Mouse (Mus musculus): ENCODE measurements at regions not wholly inside any gene's neighbourhood (a gene's known extent, or its start where the extent isn't known, plus 50 kb on each side); places are given as distances from the start of the nearest gene placed in this dataset.

- H3K9me3 ChIP-seq (ENCODE audit: control insufficient read depth, low read length), result no peaks in the 10 kb centered on the region
- no peak overlapping the region for H3K27ac ChIP-seq (ENCODE audit: low read length)
- H3K4me3 ChIP-seq (ENCODE audit: low read length), result no peak overlapping the region
- no peak overlapping the region for H3K9ac ChIP-seq (ENCODE audit: low read length)
- H3K36me3 ChIP-seq (ENCODE audit: control insufficient read depth, insufficient read depth, low read length), result no peaks in the 10 kb centered on the region
- H3K4me2 ChIP-seq (ENCODE audit: low read depth, low read length), result no peak overlapping the region
- 98% methylated on average over 5 of the region's 5 CpGs for WGBS
- H3K27me3 ChIP-seq (ENCODE audit: control insufficient read depth, insufficient read depth, low read depth, low read length), result no peaks in the 10 kb centered on the region; the same call in 1 of the 2 replicates
- no peak for ATAC-seq (ENCODE audit: low read depth)
- peaks cover 2% of the 10 kb centered on the region; the same call in 1 of the 2 replicates for H3K4me1 ChIP-seq (replicated peaks; ENCODE audit: control insufficient read depth, insufficient read depth, low read length)
Measured at GRCm38 (mm10) chr13:59976425-59976824, 153.5 kb upstream of the Tut7 start.

- Histone ChIP-seq H3K36me3 (ENCODE audit: control insufficient read depth, insufficient read depth, low read length) (no peaks in the 10 kb centered on the region), H3K27ac (ENCODE audit: low read length) (no peak overlapping the region), H3K9ac (ENCODE audit: low read length) (no peak overlapping the region), H3K27me3 (ENCODE audit: control insufficient read depth, insufficient read depth, low read depth, low read length) (no peaks in the 10 kb centered on the region; the same call in 1 of the 2 replicates), H3K4me2 (ENCODE audit: low read depth, low read length) (peak overlapping the region; percentile 47; the same call in 1 of the 2 replicates), H3K4me3 (ENCODE audit: low read length) (no peak overlapping the region), H3K9me3 (ENCODE audit: control insufficient read depth, low read length) (no peaks in the 10 kb centered on the region), H3K4me1 (replicated peaks; ENCODE audit: control insufficient read depth, insufficient read depth, low read length) (peaks cover 5% of the 10 kb centered on the region; the same call in 1 of the 2 replicates)
- ATAC-seq (ENCODE audit: low read depth), result no peak
- WGBS, result 58% methylated on average over 9 of the region's 9 CpGs
Measured at GRCm38 (mm10) chr13:59972093-59972427, 149.1 kb upstream of the Tut7 start.

- peaks cover 10% of the 10 kb centered on the region for H3K4me1 ChIP-seq (replicated peaks; ENCODE audit: control insufficient read depth, insufficient read depth, low read length)
- no peaks in the 10 kb centered on the region for H3K9me3 ChIP-seq (ENCODE audit: control insufficient read depth, low read length)
- H3K36me3 ChIP-seq (ENCODE audit: control insufficient read depth, insufficient read depth, low read length), result no peaks in the 10 kb centered on the region
- peak overlapping the region; percentile 47 for H3K4me2 ChIP-seq (ENCODE audit: low read depth, low read length)
- peak overlapping the region; percentile 25; the same call in 1 of the 2 replicates for H3K9ac ChIP-seq (ENCODE audit: low read length)
- no peaks in the 10 kb centered on the region; the same call in 1 of the 2 replicates for H3K27me3 ChIP-seq (ENCODE audit: control insufficient read depth, insufficient read depth, low read depth, low read length)
- H3K4me3 ChIP-seq (ENCODE audit: low read length), result peak overlapping the region; percentile 24
- H3K27ac ChIP-seq (ENCODE audit: low read length), result no peak overlapping the region
- 8% methylated on average over 25 of the region's 25 CpGs for WGBS
- ATAC-seq (ENCODE audit: low read depth), result peak; percentile 60; the same call in 1 of the 2 replicates
Measured at GRCm38 (mm10) chr13:59971231-59972092, 148.5 kb upstream of the Tut7 start.

DNA sequence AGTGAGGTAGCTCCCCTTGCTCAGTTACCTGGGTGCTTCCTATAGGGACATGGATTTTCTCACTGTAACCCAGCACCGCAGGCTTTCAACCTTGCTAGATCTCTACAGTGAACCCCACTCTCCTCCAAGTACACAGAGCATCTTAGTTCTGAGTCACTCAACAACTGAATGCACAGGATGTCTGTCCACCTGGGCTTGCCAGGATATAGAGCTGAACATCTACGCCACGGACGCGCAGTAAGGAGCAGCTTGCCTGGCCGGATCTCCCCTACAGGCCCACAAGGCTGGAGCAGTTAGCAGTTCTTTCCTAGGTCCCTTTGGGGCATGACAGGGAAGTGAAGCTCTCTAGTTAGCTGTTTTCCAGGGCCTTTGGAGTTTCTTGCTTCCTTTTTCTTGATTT, 147.5 kb upstream of the Tut7 start:
- no peak for ATAC-seq (ENCODE audit: low read depth)
- 58% methylated on average over 6 of the region's 6 CpGs for WGBS
- Histone ChIP-seq H3K27ac (ENCODE audit: low read length) (no peak overlapping the region), H3K4me3 (ENCODE audit: low read length) (no peak overlapping the region), H3K36me3 (ENCODE audit: control insufficient read depth, insufficient read depth, low read length) (no peaks in the 10 kb centered on the region), H3K9ac (ENCODE audit: low read length) (no peak overlapping the region), H3K4me2 (ENCODE audit: low read depth, low read length) (no peak overlapping the region), H3K9me3 (ENCODE audit: control insufficient read depth, low read length) (no peaks in the 10 kb centered on the region), H3K27me3 (ENCODE audit: control insufficient read depth, insufficient read depth, low read depth, low read length) (no peaks in the 10 kb centered on the region; the same call in 1 of the 2 replicates), H3K4me1 (replicated peaks; ENCODE audit: control insufficient read depth, insufficient read depth, low read length) (peaks cover 10% of the 10 kb centered on the region)

GRCm38 (mm10) chr13:59969484-59969883, 146.5 kb upstream of the Tut7 start:
- WGBS, result 64% methylated on average over 3 of the region's 3 CpGs
- H3K9me3 ChIP-seq (ENCODE audit: control insufficient read depth, low read length), result no peaks in the 10 kb centered on the region
- peaks cover 10% of the 10 kb centered on the region for H3K4me1 ChIP-seq (replicated peaks; ENCODE audit: control insufficient read depth, insufficient read depth, low read length)
- no peak overlapping the region for H3K4me3 ChIP-seq (ENCODE audit: low read length)
- H3K36me3 ChIP-seq (ENCODE audit: control insufficient read depth, insufficient read depth, low read length), result no peaks in the 10 kb centered on the region
- H3K4me2 ChIP-seq (ENCODE audit: low read depth, low read length), result no peak overlapping the region
- no peaks in the 10 kb centered on the region; the same call in 1 of the 2 replicates for H3K27me3 ChIP-seq (ENCODE audit: control insufficient read depth, insufficient read depth, low read depth, low read length)
- H3K27ac ChIP-seq (ENCODE audit: low read length), result no peak overlapping the region
- no peak overlapping the region for H3K9ac ChIP-seq (ENCODE audit: low read length)
- no peak for ATAC-seq (ENCODE audit: low read depth)

- H3K9me3 ChIP-seq (ENCODE audit: control insufficient read depth, low read length), result no peaks in the 10 kb centered on the region
- H3K9ac ChIP-seq (ENCODE audit: low read length), result no peak overlapping the region
- no peaks in the 10 kb centered on the region; the same call in 1 of the 2 replicates for H3K27me3 ChIP-seq (ENCODE audit: control insufficient read depth, insufficient read depth, low read depth, low read length)
- no peaks in the 10 kb centered on the region for H3K36me3 ChIP-seq (ENCODE audit: control insufficient read depth, insufficient read depth, low read length)
- peaks cover 10% of the 10 kb centered on the region for H3K4me1 ChIP-seq (replicated peaks; ENCODE audit: control insufficient read depth, insufficient read depth, low read length)
- 81% methylated on average over 19 of the region's 19 CpGs for WGBS
- H3K4me3 ChIP-seq (ENCODE audit: low read length), result no peak overlapping the region
- no peak overlapping the region for H3K27ac ChIP-seq (ENCODE audit: low read length)
- no peak for ATAC-seq (ENCODE audit: low read depth)
- H3K4me2 ChIP-seq (ENCODE audit: low read depth, low read length), result no peak overlapping the region
Measured at GRCm38 (mm10) chr13:59968584-59969240, 145.8 kb upstream of the Tut7 start.

- 48% methylated on average over 17 of the region's 17 CpGs for WGBS
- H3K4me2 ChIP-seq (ENCODE audit: low read depth, low read length), result no peak overlapping the region; the same call in 1 of the 2 replicates
- H3K9ac ChIP-seq (ENCODE audit: low read length), result no peak overlapping the region
- H3K4me3 ChIP-seq (ENCODE audit: low read length), result no peak overlapping the region
- H3K4me1 ChIP-seq (replicated peaks; ENCODE audit: control insufficient read depth, insufficient read depth, low read length), result peaks cover 17% of the 10 kb centered on the region
- H3K27ac ChIP-seq (ENCODE audit: low read length), result no peak overlapping the region
- H3K36me3 ChIP-seq (ENCODE audit: control insufficient read depth, insufficient read depth, low read length), result no peaks in the 10 kb centered on the region
- no peak for ATAC-seq (ENCODE audit: low read depth)
- no peaks in the 10 kb centered on the region for H3K9me3 ChIP-seq (ENCODE audit: control insufficient read depth, low read length)
- no peaks in the 10 kb centered on the region for H3K27me3 ChIP-seq (ENCODE audit: control insufficient read depth, insufficient read depth, low read depth, low read length)
Measured at GRCm38 (mm10) chr13:59966535-59967255, 143.7 kb upstream of the Tut7 start.

- no peak overlapping the region for H3K27ac ChIP-seq (ENCODE audit: low read length)
- WGBS, result 79% methylated on average over 2 of the region's 2 CpGs
- H3K27me3 ChIP-seq (ENCODE audit: control insufficient read depth, insufficient read depth, low read depth, low read length), result no peaks in the 10 kb centered on the region
- no peaks in the 10 kb centered on the region for H3K9me3 ChIP-seq (ENCODE audit: control insufficient read depth, low read length)
- H3K4me2 ChIP-seq (ENCODE audit: low read depth, low read length), result no peak overlapping the region
- H3K9ac ChIP-seq (ENCODE audit: low read length), result no peak overlapping the region
- no peak for ATAC-seq (ENCODE audit: low read depth)
- no peak overlapping the region for H3K4me3 ChIP-seq (ENCODE audit: low read length)
- H3K36me3 ChIP-seq (ENCODE audit: control insufficient read depth, insufficient read depth, low read length), result no peaks in the 10 kb centered on the region
- H3K4me1 ChIP-seq (replicated peaks; ENCODE audit: control insufficient read depth, insufficient read depth, low read length), result peaks cover 14% of the 10 kb centered on the region
Measured at GRCm38 (mm10) chr13:59964981-59965380, 142.0 kb upstream of the Tut7 start.
